Mouse (Mus musculus) cerebellum, adult 11-12 months (tissue): Measurements from ENCODE around the gene Inpp5d.

Experiments used
- DNase-seq: peaks from one replicate; pipeline ENCODE4 v3.0.0; 2022

Inpp5d gene

DNA sequence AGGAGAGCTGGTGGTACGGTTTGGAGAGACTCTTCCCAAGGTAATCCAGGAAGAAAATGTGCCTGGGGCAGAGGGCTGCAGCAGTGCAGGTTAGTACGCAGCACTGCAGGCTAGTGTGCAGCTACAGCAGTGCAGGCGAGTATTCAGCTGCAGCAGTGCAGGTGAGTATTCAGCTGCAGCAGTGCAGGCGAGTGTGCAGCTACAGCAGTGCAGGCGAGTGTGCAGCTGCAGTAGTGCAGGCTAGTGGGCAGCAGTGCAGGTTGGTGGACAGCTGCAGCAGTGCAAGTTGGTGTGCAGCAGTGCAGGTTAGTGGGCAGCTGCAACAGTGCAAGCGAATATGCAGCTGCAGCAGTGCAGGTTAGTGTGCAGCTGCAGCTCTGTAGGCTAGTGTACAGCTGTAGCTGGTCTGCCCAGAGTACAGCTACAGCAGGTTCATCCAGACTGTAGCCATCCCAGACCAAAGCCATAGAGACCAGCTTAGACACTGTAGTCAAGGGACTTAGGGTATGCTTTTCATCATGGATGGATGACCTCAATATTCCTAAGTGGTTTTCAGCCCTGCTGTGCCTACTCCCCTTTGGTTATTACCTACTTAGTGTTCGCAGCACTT, 89.7 kb downstream of the Inpp5d start:
- no peak for DNase-seq

DNA sequence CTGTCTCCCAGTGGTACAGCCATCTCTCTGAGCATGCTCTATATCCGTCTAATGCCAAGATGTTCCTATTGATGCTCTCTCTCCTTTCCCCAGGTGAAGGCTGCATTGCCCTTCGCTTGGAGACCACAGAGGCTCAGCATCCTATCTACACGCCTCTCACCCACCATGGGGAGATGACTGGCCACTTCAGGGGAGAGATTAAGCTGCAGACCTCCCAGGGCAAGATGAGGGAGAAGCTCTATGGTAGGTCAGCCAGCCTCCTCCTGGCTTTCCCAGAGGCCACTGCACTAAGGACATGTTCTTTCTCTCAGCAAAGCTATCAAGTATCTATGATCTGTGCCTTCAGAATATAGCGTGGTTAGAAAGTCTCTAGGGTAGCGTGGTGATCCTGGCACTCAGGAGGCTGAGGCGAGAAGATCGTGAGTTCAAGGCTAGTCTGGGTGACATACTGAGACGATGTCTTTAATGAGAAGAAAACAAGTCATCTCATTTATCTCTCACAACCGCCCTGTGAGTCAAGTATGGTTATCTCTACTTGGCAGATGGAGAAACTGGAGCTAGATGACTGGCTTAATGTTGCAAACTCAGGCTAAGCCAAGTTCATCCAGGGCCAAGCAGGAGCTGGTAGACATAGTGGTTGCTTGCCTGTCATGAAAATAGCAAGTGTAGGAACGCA, 92.0 kb downstream of the Inpp5d start:
- no peak for DNase-seq

GRCm38 (mm10) chr1:87712614-87712971, 92.5 kb downstream of the Inpp5d start:
- DNase-seq = no peak

DNA sequence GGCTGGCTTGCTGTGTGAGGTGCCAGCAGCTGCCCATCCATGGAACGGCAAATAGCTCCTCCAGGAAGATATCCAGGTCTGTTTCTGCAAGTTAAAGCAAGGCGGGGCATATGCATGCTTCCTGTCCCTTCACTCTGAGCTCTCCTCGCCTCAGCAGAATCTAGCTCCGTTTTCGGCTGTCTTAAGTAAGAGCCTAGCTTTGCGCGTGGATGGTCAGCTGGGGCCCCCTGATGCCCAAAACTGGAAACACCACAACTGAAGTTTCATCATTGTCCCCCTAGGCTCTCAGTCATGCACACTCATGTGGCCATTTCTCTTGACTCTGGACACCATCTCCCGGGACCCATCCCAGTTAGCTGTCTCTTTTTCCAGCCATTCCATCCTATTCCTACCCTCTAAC, 101.3 kb downstream of the Inpp5d start:
- no peak for DNase-seq

DNA sequence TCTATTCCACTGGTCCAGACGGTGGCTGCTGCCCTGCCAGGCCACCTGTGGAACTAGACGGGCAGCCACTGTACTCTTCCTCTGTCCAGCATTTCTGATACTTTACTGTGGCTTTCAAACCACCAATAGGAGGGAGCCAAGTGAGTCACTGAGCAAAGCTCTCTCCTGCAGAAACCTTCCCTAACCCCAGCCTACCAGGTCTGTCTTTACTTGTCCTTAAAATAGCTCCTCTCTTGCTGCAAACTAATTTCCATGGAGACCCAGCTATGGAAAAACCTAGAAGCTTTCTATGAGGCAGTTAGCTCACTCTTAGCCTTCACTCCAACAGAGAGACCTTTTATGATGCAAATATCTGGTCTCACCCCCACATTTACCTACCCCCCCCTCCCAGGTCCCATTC, 102.0 kb downstream of the Inpp5d start:
- no peak for DNase-seq

DNA sequence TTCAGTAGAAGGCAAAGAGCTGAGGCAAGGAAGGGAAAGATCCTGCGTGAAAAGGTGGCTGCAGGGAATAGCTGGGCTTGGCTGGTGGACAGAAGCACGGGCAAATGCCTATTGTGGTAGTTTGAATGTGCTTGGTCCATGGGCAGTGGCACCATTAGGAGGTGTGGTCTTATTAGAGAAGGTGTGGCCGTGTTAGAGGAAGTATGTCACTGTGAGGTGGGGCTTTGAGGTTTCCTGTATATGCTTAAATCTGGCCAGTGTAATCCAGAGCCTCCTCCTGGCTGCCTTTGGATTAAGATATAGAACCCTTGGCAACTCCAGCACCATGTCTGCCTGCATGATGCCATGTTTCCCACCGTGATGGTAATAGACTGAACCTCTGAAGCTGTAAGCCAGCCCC, 103.2 kb downstream of the Inpp5d start:
- DNase-seq = no peak

DNA sequence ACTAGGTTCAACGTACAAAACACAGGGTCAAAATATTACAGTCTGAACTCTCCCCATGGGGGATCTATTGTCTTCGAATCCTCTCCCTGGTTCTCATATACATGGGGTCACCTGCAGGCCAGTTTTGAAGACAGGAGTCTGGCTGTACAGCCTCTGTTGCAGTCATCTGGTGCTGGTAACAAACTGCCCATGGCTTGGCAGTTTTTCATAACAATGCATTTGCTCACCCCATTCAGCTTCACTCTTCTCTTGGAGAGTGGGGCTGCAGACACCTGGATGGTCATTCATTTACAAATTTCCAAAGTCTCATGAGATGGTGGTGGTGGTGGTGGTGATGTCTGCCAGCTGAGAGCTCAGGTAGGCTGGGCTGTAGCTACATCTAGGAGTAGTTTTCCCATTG, 109.0 kb downstream of the Inpp5d start:
- DNase-seq = no peak

DNA sequence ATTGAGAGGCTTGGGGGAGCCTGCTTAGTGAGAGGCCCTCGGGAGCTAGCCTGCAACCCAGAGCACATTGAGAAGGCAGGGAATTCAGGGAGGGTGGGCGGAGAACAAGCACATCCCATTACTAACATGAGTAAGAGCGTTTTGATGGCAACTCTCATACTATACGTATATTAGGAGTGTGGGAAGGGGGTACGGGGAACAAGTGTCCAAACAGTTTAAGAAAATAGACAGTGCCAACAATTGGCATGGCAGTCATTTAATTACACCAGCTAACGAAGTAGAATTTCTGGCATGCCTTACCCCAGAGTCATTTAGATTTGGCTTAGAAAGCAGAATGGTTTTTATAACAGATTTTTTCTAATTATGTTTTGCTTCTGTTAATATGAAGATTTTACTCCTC, 109.7 kb downstream of the Inpp5d start:
- no peak for DNase-seq

- no peak for DNase-seq
These were observed 110.2 kb downstream of the Inpp5d start for GRCm38 (mm10) chr1:87730271-87730670.

DNA sequence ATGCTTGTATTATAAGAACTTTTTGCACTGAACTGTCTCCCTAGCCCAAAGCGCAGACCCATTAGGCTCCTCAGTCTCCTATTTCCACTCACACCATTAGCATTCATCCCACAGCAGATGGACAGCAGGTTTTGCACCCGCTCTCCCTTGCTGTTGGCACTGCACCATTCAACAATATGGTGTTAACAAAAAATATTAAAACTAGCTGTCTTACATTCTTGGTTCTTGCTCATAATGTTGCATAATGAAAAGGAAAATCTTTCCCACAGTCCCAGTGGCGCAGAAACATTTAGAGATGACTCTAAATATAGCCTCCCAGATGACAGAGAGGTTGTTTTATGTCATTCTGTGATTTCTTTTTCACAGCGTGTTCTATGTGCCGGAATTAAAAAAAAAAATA, 113.1 kb downstream of the Inpp5d start:
- DNase-seq = no peak

- DNase-seq = no peak
These were observed 114.0 kb downstream of the Inpp5d start for GRCm38 (mm10) chr1:87734153-87734552.

GRCm38 (mm10) chr1:87740584-87741290, 120.6 kb downstream of the Inpp5d start:
- DNase-seq = no peak

DNA sequence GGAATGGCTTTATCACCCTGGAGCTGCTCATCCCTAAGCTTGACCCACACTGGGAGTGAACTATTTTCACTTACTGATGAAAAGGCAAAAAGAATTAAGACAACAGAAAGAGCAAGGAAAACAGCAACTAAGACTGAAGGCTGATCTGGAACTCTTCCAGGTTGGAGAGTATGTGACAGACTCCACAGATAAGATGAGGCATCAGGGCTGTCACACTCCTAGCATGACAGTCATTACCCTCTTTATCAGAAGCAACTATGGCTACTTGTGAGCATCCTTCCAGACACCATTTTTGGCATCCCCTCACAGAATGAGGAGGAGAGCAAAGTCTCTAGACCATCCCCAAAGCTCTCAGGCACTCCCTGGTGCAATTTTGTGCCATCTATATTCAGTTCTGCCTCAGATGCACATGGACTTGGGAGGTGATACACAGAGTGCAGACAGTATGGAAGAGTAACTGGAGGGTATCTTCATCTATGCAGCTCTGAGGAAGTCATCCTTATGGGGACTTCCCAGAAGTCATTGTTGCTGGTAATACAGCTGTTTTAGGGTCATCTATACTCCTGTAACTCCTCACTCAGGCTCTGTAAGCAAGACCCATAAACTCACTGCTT, 129.4 kb downstream of the Inpp5d start:
- no peak for DNase-seq

DNA sequence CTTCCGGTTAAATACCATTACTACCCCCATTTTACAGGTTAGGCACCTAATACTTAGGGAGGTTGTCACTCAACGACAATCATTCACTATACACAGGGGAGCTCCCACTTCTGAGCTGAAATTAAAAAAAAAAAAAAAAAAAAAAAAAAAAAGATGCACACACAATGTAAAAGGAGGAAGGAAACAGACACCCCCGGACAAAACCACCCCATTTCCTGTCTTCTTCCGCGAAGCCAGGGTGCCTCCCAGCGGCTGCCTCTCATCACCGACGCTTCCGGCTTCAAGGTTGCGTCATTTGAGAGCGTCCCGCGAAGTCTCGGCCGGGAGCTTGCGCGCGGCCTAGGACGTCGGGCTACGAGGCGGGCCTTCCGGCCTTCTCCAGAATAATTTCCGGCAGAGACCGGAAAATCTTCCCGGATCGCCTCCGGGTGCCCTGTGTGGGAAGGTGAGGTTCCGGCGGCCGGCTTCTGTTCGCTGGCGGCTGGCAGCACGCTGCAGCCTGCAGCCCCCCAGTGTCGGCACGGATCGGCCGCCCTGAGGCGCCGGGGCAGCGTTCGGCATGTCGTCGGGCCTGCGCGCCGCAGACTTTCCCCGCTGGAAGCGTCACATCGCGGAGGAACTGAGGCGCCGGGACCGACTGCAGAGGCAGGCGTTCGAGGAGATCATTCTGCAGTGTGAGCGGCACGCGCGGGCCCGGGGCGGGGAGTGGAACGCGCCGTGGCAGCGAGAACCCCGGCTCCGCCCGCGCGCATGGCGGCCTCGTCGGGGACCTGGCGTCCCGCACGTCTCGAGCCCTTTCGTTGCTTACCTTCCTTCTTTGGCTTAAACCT, 135.7 kb downstream of the Inpp5d start, which contains the start of gene Atg16l1:
TSS of gene Atg16l1 (plus strand) at position 230 of the 830 bp plus-strand sequence.
- peak; percentile 95 for DNase-seq

GRCm38 (mm10) chr1:87763821-87764220, 143.7 kb downstream of the Inpp5d start:
- DNase-seq = no peak

- DNase-seq = no peak
These were observed 145.6 kb downstream of the Inpp5d start for GRCm38 (mm10) chr1:87765741-87766140.

GRCm38 (mm10) chr1:87766233-87766632, 146.1 kb downstream of the Inpp5d start:
- no peak for DNase-seq

- no peak for DNase-seq
These were observed 149.2 kb downstream of the Inpp5d start for GRCm38 (mm10) chr1:87769263-87769662.
